Mouse (Mus musculus): ENCODE results near the gene She. TPM values are rescaled to one million over a fixed set of nuclear protein-coding genes. Genes with fewer than 3 reads are reported as not detected.

She gene
- polyA plus RNA-seq, 1 experiment from 2014 or later: 7.5 TPM

DNA sequence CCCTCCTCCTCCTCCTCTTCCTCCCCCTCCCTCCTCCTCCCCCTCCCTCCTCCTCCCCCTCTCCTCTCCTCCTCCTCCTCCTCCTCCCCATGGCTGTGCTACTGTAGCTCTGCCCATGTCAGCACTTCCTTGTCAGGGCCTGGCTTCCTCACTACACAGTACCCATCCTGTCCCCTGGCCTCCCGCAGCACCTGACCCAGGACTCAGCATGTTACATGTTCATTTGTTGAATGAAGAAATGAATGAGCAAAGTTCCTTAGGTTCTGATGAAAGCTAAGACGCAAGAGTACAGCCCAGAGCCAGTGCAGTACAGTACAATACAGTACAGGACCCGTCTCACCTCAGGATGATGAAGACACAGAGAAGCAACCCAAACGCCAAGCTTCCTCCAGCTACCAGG lies 45.3 kb downstream of the She start:
- H3K9me3 ChIP-seq (replicated peaks): 0 out of 2 replicates have a peak, but pooled peaks cover 4% of the 10 kb centered on the region
- no peak for ATAC-seq (replicated peaks; ENCODE audit: low FRiP score)
- H3K4me1 ChIP-seq: peaks cover 14% of the 10 kb centered on the region
- H3K9ac ChIP-seq: no peak overlapping the region
- H3K36me3 ChIP-seq: no peaks in the 10 kb centered on the region
- no peak overlapping the region for H3K4me3 ChIP-seq (replicated peaks)
- WGBS: 68% methylated on average over 4 of the region's 4 CpGs
- H3K4me2 ChIP-seq: no peak overlapping the region
- H3K27me3 ChIP-seq: no peaks in the 10 kb centered on the region
- H3K27ac ChIP-seq: no peak overlapping the region

DNA sequence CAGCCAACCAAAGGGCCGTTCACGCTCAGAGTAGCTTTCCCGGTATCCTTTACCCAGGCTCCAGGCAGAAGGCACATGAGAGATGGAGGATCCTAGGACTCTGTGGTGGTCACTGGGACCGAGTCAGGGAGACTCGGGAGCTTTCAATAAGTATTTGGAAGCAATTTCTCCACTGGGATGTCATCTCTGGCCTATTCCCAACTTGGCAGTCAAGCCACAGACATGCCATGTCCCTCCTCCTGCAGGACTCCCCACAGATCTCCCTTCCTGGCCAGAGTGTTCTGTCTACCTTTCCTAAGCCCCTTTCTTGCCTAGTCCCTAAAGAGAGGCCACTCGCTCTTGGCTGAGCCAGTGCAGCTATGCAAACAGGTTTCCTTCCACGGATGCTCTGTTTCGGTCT lies 46.0 kb downstream of the She start:
- no peak overlapping the region for H3K4me3 ChIP-seq (replicated peaks)
- no peaks in the 10 kb centered on the region for H3K27me3 ChIP-seq
- H3K36me3 ChIP-seq: no peaks in the 10 kb centered on the region
- H3K4me1 ChIP-seq: peaks cover 10% of the 10 kb centered on the region
- no peak overlapping the region for H3K4me2 ChIP-seq
- no peak for ATAC-seq (replicated peaks; ENCODE audit: low FRiP score)
- no peak overlapping the region for H3K9ac ChIP-seq
- H3K9me3 ChIP-seq (replicated peaks): 0 out of 2 replicates have a peak, but pooled peaks cover 4% of the 10 kb centered on the region
- H3K27ac ChIP-seq: no peak overlapping the region
- WGBS: 81% methylated on average over 8 of the region's 8 CpGs

DNA sequence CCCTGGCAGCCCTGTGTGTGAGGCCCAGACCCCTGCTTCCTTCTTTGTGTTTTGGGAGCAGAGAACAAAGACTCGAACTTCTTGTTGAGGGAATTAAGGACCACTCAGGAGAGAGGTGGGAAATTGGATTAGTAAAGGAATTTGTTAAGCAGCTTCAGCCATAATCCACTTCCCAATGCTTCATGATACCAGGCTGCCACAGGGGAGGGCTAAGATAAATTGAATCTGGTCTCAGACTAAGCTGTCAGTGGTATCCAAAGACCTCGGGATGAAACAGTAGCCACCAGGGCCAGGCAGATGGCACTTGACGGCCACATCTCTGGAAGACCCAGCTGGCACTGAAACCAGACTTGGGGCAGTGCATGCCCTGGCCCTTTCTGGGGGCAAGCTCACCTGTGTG lies 47.3 kb downstream of the She start:
- no peak overlapping the region for H3K9ac ChIP-seq
- no peaks in the 10 kb centered on the region for H3K27me3 ChIP-seq
- peaks cover 3% of the 10 kb centered on the region; the same call in 1 of the 2 replicates for H3K4me1 ChIP-seq
- no peak overlapping the region for H3K4me2 ChIP-seq
- no peaks in the 10 kb centered on the region for H3K9me3 ChIP-seq (replicated peaks)
- no peak overlapping the region for H3K4me3 ChIP-seq (replicated peaks)
- no peaks in the 10 kb centered on the region for H3K36me3 ChIP-seq
- 58% methylated on average over 3 of the region's 3 CpGs for WGBS
- no peak for ATAC-seq (replicated peaks; ENCODE audit: low FRiP score)
- no peak overlapping the region for H3K27ac ChIP-seq

DNA sequence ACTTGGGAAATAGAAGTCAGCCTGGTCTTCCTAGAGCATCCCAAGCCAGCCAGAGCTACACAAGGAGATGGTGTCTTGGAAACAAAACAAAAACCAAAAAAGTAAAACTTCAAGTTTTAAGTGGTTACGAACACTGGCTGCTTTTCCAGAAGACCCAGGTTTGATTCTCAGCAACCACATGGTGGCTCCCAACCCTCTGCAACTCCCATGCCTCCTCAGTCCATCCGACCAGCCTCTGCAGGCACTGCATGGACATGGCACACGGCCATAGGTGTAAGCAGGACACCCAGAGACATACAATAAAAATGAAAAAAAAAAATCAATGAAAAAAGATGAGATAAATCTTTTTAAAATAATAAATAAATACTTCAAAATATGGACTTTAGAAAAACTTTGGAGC lies 48.2 kb downstream of the She start:
- Histone ChIP-seq H3K27me3 (no peaks in the 10 kb centered on the region), H3K9ac (no peak overlapping the region), H3K4me3 (replicated peaks) (no peak overlapping the region), H3K4me2 (no peak overlapping the region), H3K4me1 (peaks cover 5% of the 10 kb centered on the region; the same call in 1 of the 2 replicates), H3K9me3 (replicated peaks) (no peaks in the 10 kb centered on the region), H3K36me3 (no peaks in the 10 kb centered on the region), H3K27ac (no peak overlapping the region)
- ATAC-seq (replicated peaks; ENCODE audit: low FRiP score): no peak
- 63% methylated on average over 3 of the region's 3 CpGs for WGBS

DNA sequence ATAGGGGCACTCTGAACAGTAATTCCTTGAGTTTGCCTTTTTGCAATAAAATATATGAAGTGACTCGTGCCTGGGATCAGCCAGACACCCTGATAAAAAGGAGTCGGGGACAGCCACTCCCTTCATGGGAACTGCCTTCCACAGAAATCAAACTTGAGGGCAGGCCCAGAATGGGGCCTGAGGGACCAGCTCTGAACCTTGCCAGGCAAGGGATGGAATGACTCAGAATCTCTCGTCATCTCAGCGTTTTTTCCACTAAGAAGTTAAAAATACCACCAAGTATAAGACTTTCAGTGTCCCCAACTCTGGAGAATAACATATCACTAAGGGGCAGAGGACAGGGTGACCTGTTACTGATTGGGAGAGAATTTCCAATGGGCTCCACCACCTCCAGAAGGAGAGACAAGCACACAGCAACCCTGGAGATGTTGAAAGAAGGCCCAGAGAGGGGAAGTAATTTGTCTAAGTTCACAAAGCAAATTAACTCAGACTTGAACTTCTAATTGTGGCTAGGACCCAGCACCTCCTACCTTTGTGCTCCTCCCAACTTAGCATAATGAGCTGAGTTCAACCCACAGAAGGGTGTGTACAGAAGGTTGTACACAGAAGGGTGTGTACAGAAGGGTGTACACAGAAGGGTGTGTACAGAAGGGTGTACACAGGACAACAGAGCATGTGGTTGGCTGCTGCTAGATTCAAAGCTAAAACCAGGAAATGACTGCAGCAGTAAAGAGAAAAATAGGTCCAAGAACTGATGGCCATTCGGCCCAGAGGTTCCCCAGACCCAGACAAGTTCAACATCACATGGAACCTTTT lies 49.1 kb downstream of the She start:
- no peak for ATAC-seq (replicated peaks; ENCODE audit: low FRiP score)
- Histone ChIP-seq H3K27me3 (no peaks in the 10 kb centered on the region), H3K4me2 (no peak overlapping the region), H3K27ac (no peak overlapping the region), H3K36me3 (no peaks in the 10 kb centered on the region), H3K4me3 (replicated peaks) (no peak overlapping the region), H3K9ac (no peak overlapping the region), H3K9me3 (replicated peaks) (no peaks in the 10 kb centered on the region), H3K4me1 (peaks cover 5% of the 10 kb centered on the region; the same call in 1 of the 2 replicates)
- WGBS: 62% methylated on average over 5 of the region's 5 CpGs

DNA sequence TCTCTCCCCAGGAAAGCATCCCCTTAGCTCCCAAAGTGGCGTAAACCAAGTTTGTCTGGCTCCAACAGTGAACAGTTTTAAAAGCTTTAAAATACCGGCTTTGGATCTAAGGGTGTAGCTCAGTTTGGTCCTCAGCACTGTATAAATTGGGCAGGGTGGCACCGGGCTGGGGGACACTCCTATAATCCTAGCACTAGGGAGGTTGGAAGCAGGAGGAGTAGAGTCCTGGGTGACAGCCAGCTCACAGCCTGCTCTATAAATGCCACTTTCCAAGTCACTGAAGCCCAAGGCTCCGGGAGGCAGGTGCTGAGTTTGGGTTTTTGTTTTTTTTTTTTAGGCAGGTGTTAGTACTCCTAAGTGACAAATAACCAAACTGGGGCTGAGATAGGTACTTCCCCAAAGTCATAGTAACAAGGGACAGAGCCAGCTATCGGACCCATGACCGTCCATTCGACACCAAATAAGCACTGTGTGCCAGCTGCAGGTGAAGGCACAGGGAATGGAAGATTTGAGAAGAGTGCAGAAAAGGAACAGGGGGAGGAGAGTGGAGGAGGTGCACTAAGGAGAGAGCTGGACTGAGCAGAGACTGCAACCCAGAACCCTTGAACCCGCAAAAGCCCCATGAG lies 51.5 kb downstream of the She start:
- Histone ChIP-seq H3K27me3 (no peaks in the 10 kb centered on the region), H3K4me3 (replicated peaks) (no peak overlapping the region), H3K4me2 (no peak overlapping the region), H3K27ac (no peak overlapping the region), H3K9me3 (replicated peaks) (no peaks in the 10 kb centered on the region), H3K4me1 (0 out of 2 replicates have a peak, but pooled peaks cover 2% of the 10 kb centered on the region), H3K36me3 (no peaks in the 10 kb centered on the region), H3K9ac (no peak overlapping the region)
- WGBS: 73% methylated on average over 8 of the region's 8 CpGs
- no peak for ATAC-seq (replicated peaks; ENCODE audit: low FRiP score)

DNA sequence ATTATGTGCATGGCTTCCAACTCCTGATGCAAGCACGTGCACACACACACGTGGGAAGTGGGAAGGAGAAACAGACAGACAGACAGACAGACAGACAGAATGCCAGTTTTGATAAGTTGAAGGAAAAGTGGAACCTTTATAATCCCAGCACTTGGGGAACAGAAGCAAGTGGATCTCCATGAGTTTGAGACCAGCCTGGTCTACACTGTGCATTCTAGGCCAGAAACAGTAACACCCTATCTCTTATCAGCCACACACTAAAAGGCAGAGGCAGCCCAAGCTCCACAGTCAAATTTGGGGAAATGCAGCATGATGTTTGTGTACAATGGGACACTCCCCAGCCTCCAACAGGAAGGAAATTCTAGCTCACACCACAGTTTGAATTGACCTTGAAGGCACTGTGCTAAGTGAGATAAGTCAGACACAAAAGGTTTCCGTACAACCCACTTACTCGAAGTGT lies 52.4 kb downstream of the She start:
- 0 out of 2 replicates have a peak, but pooled peaks cover 2% of the 10 kb centered on the region for H3K4me1 ChIP-seq
- H3K4me3 ChIP-seq (replicated peaks): no peak overlapping the region
- ATAC-seq (replicated peaks; ENCODE audit: low FRiP score): no peak
- H3K36me3 ChIP-seq: no peaks in the 10 kb centered on the region
- WGBS: 86% methylated on average over 4 of the region's 4 CpGs
- H3K9me3 ChIP-seq (replicated peaks): no peaks in the 10 kb centered on the region
- H3K9ac ChIP-seq: no peak overlapping the region
- H3K4me2 ChIP-seq: no peak overlapping the region
- no peaks in the 10 kb centered on the region for H3K27me3 ChIP-seq
- no peak overlapping the region for H3K27ac ChIP-seq

DNA sequence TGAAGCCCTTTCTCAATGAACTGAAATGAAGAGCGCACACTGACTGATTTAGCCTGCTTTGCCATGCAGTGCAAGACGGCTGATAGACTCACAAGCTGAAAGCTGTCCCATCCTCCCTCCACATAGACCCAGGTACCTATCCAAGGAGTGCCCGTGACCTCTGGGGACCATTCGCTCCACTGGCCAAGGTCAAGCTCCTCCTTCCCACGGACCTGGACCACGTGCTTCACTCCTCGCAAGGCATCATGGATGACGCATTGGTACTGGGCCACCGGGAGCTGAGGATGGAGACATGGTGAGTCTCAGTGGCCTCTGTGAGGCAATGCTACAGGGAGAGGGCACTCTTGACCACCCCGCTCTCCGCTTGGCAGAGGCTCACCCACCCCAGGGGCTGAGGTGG lies 54.6 kb downstream of the She start:
- Histone ChIP-seq H3K4me1 (0 out of 2 replicates have a peak, but pooled peaks cover 6% of the 10 kb centered on the region), H3K27ac (no peak overlapping the region), H3K9me3 (replicated peaks) (no peaks in the 10 kb centered on the region), H3K4me2 (no peak overlapping the region), H3K4me3 (replicated peaks) (no peak overlapping the region), H3K9ac (no peak overlapping the region), H3K36me3 (no peaks in the 10 kb centered on the region), H3K27me3 (no peaks in the 10 kb centered on the region)
- 92% methylated on average over 11 of the region's 11 CpGs for WGBS
- no peak for ATAC-seq (replicated peaks; ENCODE audit: low FRiP score)

DNA sequence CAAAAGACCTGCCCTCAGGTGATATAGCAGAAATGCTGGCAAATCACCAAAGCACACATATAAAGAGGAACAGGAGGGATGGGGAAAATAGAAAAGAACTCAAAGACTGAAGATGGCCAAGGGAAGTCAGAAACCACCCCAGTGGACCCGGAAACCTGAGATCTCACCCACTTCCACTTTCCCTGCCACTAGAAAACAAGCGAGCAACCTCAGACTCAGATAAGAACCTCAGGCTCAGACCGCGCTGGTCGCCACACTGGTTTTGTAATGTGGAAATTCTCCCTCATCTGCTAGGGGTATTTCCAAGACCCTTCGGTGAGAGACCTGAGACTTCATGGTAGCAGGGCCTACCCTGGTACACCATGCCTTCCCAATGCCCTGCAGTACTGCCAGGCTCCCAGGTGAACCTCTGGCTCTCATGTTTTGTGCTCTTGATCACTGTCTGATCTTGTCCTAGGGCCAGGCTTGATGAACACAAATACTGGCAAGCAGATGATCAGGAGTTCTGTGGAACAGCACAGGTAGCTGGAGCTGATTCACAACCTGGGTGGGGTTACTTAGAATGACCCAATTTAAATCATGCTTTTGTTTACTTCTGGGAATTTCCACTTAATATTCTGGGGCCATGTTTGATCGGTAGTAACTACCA lies 56.5 kb downstream of the She start:
- no peaks in the 10 kb centered on the region for H3K9me3 ChIP-seq (replicated peaks)
- 0 out of 2 replicates have a peak, but pooled peaks cover 6% of the 10 kb centered on the region for H3K4me1 ChIP-seq
- H3K4me2 ChIP-seq: no peak overlapping the region
- no peak overlapping the region for H3K27ac ChIP-seq
- H3K36me3 ChIP-seq: no peaks in the 10 kb centered on the region
- no peaks in the 10 kb centered on the region for H3K27me3 ChIP-seq
- no peak for ATAC-seq (replicated peaks; ENCODE audit: low FRiP score)
- H3K4me3 ChIP-seq (replicated peaks): no peak overlapping the region
- no peak overlapping the region for H3K9ac ChIP-seq
- 93% methylated on average over 7 of the region's 7 CpGs for WGBS

DNA sequence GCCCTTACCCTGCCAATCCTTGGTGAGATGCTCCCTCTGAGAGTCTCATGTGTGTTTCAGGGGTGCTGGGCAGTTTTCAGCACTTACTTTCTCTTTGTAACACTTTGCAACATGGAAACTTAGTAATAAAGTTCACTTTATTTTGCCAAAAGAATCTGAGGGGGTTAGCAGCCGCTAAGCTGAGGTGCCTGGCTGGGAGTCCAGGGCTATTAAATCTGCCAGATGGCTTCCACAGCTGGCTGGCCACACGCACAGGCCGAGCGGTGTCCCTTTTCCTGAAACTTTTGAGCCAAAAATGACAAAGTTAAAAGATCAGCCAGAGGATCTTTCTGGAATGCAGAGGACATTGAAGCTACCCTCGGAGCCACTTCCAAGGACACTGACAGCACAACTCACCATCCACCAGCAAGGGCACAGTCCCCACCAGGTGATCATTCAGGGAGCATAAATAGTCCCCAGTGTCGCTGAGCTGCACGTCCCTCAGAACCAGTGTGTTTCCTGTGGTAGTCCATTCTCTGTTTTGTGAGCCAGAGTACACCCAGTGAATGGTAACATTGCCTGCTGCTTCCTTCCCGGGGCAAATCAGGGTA lies 58.8 kb downstream of the She start:
- WGBS: 24% methylated on average over 8 of the region's 8 CpGs
- Histone ChIP-seq H3K4me1 (0 out of 2 replicates have a peak, but pooled peaks cover 4% of the 10 kb centered on the region), H3K9me3 (replicated peaks) (no peaks in the 10 kb centered on the region), H3K27ac (no peak overlapping the region), H3K4me2 (no peak overlapping the region), H3K4me3 (replicated peaks) (no peak overlapping the region), H3K36me3 (no peaks in the 10 kb centered on the region), H3K9ac (no peak overlapping the region), H3K27me3 (no peaks in the 10 kb centered on the region)
- no peak for ATAC-seq (replicated peaks; ENCODE audit: low FRiP score)

DNA sequence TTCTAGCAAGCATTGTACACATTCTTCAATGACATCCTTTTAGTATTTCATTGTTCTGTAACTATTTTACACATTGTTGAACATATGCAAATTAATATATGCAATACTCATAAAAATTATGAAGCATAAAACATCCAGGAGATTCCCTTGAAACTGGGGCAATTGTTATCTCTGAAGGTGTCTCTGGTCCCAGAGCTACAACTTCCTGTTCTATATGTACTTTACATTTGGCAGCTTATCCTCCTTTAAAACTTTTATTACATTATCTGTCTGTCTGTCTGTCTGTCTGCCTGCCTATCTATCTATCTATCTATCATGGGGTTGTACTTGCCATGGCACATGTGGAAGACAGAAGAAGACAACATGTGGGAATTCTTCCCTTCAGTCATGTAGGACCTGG lies 60.5 kb downstream of the She start:
- Histone ChIP-seq H3K27ac (no peak overlapping the region), H3K9ac (no peak overlapping the region), H3K4me2 (no peak overlapping the region), H3K27me3 (no peaks in the 10 kb centered on the region), H3K36me3 (no peaks in the 10 kb centered on the region), H3K4me1 (peaks cover 8% of the 10 kb centered on the region; the same call in 1 of the 2 replicates), H3K4me3 (replicated peaks) (no peak overlapping the region), H3K9me3 (replicated peaks) (no peaks in the 10 kb centered on the region)
- ATAC-seq (replicated peaks; ENCODE audit: low FRiP score): no peak
